Mouse (Mus musculus) lung, postnatal 36 days (tissue): Measurements from ENCODE around the gene Lhx3.

Experiments used
- DNase-seq: peaks from one replicate; pipeline ENCODE4 v3.0.0; 2022; ENCODE audit warnings: mixed read lengths

The Lhx3 gene

DNA sequence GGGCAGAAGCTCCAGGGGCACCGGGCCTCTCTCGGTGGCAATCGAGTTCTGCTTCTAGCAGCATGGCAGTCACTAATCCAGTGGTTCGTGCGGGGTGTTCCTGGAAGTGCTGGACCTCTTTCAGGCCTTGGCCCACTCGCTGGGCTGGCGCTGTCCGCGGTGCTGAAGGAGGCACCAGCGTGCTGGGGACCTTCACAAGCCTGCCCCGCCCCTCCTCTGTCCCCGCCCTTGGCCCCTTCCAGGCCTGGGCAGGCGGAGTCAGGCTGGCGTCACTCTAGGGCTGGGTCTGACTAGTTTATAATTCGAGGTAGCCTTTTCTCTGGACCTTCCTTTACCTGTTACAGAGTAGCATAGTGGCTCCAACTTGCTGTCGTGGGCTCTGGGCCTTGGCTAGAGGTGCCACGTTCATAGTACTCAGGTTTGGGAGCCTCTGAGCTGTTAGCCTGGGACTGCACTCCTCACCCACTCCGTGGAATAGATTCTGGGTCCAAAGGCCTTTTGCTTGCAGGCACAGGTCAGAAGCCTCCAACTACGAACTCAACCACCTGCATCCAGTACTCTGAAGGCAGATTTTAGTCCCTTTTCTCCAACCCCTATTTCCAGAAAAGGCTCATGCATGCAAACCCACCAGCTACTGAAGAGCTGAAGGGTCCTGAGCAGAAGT is at the start of gene Lhx3:
Lhx3 (minus strand) TSS at position 164 of the 664 bp plus-strand sequence.
- DNase-seq: peak; percentile 86

DNA sequence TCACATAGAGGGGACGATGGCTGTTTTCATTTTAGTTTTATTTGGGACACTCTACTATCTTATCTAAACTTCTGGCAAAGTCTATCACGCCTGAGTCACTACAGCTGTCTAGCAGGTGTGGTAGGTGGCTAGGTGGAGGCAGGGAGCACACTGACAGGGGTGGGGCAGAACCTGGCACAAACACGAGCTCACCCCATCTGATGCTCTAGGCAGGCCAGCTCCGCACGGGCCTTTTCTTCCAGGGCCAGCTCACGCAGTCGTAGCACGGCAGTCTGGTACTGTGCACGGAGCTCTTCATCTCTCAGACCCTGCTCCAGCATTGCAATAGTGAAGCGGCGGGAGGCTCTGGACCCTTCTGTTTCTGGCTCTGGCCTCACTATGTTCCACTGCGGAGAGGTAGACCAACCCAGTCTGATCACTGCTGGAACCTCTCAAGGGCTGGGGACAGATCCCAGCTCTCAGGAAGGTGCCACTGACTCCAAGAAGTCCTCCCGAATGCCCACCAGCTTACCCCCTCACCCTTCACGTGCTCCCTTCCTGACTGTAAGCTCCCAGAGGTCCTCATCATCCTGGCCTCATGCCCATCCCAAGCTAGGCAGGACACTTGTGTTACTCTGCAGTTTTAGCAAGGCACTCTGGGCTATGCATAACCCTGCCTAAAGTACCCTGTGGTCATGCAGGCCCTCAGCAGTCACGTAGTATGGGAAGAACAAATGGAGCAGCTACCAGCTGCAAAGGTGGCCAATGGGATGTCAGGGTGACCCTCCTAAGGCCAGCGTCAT is 49.4 kb upstream of the Lhx3 start:
- DNase-seq: no peak

DNA sequence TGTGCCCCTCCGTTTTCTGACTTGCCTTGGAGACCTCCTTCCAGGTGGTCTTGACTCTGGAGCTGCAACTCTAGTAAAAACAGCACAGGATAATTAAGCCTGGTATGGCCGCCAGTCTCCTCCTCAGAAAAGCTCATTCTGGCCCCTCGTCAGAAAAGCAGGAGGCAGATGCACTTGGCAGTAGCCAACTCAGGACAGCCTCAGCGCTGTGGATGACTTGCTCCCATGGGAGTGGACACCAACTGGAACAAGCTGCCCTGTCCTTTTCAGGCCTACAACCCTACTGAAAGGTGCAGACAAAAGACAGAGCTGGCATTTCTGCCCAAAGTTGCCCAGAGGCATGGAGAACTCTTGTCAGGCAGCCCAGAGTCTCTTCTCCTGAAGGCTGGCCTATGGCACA is 46.7 kb upstream of the Lhx3 start:
- no peak for DNase-seq

DNA sequence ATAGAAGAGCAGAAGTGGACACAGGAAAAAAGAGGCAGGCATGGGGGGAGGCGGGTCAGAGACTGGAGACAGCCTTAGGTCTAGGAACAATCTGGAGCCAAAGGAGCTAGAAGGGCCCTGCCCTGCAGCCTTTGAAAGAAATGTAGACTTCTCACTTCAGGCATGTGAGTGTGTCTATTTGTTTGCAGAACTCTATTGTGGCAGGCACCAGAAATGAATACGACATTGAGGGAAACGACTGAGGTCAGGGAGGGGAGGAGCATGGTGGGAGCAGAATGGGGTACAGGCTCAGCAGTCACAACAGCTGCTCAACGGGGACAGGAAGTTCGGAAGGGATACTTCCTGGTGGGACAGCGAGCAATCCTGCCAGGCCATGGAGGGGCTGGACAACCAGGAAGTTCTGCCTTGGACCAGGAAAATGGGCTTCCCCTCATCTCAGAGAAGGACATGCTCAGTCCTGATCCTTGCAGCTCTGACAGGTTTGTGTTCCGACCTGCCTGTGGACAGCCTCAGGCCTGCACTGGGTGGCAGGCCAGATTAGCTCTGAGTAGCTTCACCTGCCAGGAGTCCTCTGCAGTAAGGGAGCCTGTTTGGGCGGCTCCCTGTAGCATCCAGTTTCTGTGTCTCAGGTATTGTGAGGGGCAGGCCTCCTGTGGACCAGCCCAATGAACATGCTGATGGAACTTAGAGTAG is 44.6 kb upstream of the Lhx3 start:
- DNase-seq: no peak

DNA sequence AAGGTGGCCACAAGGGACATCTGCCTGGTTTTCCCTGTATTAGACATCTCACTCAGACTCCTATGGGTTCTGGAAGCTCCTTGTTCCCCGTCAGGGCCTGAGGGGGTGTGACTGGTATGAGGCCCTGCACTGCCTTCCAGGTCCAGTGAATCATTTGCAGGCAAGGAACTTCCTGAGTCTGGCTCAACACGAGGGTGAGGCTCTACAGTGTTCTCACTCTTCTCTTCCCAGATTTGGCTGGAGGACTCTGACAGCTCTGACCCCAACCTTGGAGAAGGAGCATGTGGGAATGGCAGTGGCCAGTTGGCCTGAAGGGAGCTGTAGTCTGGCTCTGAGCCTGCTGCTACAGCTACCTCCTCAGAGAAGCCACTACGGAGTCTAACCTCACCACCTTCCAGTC is 39.4 kb upstream of the Lhx3 start:
- peak; percentile 15 for DNase-seq

DNA sequence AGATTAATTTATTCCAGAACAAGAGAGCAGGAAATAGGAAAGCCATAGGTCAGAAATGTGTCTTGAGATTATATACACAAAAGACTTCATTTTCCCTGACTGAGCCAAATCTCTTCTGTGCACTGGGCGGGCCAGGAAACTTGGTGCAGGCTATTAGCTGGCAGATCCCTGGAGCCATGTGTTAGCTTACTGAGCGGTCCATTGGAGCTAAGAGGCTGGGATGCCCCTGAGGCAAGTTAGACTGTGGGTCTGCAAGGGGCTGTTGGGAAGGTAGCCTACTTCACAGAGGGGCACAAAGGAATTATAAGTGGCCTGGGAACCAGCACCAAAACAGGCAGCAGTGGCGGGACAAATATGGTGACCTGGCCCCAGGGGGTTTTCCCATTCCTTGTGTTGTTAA is 32.8 kb upstream of the Lhx3 start:
- no peak for DNase-seq

DNA sequence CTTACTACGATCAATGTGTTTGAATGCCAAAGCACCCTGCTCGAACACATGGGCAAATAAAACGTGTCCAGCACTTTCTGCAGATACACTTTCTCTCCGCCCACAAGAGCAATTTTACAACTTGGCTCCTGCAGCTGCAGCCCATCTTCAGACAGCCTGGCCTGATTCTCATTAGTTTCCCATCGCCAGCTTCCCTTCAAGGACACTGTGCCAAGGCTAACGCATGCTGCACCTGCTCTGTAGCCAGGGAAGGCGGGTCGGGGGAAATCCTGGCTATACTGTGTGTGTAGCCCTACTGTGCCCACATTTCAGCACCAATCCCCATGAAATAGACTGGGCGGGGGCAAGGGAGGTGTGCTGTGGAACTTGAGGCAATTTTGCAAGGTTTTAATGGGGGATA is 32.2 kb upstream of the Lhx3 start:
- DNase-seq: peak; percentile 46

DNA sequence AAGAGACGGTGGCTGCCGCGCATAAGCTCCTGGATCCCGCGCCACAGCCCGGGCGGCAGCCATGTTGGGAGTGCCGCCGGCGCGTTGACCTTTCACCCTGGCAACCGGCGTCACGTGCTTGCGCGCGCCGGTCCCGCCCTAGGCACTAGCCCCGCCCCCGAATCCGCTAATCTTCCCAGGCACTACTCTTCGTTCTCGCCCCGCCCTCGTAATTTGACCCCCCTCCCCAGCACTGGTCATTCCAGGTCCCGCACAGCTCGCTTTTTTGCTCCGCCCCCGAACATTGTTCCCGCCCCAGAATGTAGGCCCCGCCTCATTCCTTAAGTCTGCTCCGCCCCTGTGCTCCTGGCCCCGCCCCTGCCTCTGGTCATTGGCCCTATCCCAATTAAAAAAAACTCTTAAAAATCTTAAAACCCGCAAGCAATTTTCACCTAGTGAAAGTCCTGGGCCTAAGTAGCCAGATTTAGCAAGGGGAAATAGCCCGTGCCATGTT is 29.2 kb upstream of the Lhx3 start, which contains the start of gene Qsox2:
Qsox2 (minus strand) TSS at position 236 of the 493 bp plus-strand sequence.
- DNase-seq: peak; percentile 97

DNA sequence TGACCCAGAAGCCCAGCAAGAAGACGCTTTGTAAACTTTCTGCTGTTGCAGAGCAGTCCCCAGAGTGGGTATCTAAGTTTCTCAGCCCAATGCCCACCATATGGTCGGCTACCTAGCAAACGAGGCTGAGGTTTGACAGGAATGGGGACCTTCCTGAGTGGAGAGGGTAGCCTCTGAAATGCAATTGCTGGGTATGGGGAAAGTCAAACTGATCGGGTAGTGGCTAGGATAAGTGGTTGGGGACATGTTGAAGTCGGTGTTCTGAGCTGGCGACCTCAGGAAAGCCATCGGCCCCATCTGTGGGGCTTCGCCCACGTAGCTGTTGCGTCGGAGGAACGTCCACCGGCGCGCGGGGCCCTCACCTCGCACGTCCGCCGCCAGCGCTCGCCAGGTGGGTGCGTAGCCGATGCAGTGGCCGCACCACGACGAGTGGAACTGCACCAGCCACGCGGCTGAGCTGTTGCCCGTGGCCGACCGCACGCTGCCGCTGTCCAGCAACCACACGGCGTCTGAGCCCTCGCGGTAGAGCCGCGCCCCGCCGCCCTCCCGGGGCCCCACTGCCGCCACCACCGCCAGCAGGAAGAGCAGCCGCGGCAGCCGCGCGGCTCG is 28.7 kb upstream of the Lhx3 start:
- DNase-seq: no peak

DNA sequence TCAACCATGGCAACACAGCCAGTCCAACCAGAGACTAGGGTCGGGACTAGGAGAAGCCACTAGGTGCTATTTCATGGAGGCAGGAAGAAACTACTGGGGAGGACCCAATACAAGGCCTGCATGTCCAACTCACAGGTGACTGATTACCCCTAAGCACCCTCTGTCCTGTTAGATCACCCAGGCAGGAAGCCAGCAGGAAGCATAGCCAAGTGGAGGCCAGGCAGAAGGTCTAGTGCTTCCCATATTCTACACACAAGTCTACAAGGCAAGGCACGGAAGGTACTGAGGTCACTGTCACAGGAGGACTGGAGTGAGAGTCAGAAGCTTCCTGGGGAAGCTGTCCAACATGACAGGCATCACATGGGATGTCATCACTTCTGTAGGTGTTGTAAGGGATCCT is 26.7 kb upstream of the Lhx3 start:
- DNase-seq: no peak

DNA sequence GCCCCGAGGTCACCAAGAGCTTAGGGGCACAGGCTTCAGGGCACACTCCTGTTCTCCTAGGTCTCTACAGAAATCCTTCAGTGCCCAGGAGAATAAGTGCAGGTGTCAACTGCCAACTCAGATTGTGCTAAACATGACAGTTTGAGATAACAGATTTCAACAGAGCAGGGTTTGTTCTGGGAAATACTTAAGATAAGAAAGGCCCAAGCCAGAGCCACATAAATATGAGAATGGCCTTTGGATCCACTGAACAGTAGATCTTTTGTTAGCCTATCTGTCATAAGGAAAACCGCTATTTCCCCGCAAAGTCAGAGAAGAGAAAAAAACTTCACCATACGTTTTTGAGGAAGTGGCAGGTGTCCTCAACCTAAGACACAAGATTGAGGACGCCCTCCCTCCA is 26.2 kb upstream of the Lhx3 start:
- DNase-seq: no peak

DNA sequence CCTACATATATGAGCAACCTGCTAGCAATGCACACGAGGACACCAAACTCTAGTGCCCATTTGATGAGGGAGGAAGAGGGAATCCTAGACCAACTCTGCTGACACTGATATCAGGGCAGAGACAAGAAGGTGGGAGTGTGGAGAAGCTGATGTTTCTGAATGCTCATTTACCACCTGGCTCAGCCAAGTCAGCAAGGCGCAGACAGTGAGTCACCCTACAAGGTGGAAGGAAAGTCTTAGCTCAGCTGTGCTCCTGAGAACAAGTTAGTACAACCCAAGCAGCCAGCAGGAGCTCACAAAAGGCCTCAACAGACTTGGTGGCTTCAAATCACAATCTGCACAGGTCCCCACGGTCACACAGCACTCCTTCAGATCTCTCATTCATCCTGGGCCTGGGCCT is 23.3 kb upstream of the Lhx3 start:
- DNase-seq: no peak

DNA sequence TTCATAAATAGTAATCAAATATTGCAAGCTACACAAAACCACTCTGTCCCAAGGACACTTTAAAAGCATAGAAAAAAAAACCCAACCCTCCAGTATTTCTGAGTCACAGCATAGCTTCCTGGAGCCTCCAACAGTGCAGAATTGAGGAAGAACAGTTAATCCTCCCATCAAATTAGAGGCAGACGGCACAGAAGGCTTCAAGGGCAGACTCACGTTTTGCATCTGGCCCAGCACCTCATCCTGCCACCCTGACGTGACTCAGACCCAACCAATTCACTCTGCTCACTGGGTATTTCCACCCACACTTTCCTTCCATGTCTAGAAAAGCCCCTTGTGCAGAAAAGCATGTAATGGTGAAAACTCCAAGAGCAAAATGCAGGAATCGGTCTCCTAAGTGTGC is 22.2 kb upstream of the Lhx3 start:
- no peak for DNase-seq

DNA sequence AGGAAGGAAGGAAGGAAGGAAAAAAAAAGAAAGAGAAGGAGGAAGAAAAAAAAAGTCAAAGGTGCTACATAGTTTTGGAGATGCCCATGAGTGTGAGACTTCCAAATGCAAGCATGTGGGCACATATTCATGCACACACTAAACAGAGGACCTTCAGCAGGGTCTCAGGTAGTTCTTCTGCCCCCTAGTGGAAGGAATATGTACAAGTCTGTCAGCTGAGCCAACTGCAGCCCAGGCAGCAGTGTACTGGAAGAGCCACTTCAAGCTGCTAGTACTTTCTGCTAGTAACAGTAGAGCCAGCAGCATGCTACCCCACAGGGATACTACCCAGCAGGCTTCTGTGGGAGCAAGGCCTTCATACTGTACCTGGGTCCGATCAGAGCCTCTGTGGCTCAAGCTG is 19.7 kb upstream of the Lhx3 start:
- peak; percentile 70 for DNase-seq

DNA sequence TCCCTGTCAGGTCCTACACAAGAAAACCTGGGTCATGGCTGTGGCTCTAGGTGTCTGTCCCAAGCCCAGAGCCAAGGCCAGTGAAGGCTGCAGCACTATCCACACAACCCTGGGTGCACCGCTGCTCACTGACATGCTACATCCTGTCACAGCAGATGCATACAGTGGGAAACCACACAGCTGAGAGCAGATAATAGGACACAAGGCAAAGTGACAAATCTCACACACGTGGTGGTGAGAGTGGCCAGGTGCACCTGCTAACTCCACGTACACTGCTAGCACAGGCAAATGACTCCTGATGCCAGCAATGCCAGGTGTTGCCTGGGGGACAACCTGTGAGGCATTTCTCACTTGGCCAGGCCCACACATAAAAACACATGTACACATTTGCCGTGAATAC is 17.2 kb upstream of the Lhx3 start:
- no peak for DNase-seq

DNA sequence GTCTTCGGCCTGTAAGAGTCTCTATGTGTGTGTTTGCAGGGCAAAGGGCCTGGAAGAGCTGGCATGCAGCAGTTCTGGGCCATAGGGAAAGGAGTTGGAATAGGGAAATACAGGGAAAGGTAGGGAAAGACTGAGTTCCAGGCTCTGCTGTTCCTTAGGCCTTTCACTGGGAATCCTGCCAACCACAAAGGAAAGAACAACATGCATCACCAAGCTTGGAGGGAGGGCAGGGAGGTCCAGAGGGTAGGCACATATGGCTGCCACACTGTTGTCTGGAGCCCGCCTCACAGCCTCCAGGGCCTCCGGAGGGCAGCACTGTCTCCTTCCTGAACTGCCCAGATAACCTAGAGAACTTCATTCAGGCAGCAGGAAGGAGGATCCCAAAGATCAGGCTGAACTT is 15.9 kb upstream of the Lhx3 start:
- DNase-seq: no peak

DNA sequence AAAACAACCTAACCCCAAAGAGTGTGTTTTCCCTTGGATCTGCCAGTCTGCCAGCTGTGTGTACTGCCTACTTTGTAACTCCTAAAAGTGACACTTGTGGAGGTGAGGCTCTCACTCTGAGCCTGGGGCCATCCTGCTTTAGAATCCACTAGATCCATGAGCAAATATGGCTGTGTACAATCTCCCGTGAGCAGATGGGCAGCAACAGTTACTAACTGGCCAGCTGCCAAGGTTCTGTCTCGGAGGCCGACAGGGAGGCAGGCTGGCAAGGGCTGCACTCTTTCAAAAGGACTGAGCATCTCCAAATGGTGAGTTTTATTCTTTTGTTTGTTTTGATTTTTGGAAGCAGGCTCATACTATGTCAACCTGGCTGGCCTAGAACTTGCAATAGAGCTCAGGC is 6.4 kb upstream of the Lhx3 start:
- no peak for DNase-seq

DNA sequence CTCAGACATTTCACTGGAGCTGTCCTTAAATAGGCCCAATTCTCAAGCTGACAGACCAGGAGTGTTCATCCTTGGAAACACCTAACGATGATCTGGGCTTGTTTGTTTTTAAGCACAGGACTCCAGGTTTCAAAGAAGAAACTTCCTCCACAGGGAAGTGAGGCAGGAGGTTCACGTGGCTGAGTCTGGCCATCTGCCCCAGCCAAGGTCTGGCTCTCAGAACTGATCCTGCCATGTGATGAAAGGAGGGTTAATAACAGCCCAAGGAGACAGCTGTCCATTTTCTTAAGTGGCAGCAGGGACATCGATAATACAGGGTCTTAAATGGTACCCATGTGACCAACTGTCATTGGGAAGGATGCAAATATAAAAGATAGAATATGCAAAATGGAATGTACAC is 1.5 kb upstream of the Lhx3 start:
- DNase-seq: no peak

DNA sequence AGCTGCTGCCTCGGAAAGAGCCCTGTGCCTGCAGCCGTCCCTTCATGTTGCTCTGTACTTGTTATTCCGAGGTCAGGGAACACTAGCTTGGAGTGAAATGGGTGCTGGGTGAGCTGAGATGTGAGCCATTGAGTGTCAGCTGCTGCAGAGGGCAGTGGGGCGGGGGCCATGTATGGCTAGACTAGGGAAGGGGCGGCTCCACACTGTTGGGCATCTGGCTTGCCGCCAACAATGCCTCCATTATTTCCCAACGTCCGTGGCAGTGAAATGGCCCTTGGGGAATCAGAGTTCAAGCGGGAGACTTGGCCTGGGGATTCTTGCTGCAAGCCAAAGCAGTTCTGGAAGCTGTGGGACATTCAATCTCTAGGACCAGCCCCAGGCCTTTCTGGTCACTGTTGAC is 530 bp downstream of the Lhx3 start:
- no peak for DNase-seq

DNA sequence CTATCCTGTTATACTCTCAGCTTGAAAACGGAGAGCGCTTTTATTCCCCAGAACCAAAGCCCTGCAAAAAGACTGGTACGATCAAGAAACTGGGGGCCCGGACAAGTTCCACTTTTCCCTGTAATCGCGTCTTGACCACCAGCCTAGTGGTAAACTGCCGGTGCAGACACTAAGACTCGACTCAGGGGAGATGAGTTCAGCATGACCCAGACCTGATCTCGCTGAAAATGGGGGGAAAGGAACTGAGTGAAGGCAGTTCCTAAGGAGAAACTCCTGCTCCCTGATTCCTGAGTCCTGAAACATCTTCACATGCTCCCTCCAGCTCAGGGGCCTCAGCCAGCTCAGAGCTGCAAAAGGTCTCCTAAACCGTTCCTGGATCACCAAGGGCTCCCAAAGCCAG is 2.3 kb downstream of the Lhx3 start:
- no peak for DNase-seq

DNA sequence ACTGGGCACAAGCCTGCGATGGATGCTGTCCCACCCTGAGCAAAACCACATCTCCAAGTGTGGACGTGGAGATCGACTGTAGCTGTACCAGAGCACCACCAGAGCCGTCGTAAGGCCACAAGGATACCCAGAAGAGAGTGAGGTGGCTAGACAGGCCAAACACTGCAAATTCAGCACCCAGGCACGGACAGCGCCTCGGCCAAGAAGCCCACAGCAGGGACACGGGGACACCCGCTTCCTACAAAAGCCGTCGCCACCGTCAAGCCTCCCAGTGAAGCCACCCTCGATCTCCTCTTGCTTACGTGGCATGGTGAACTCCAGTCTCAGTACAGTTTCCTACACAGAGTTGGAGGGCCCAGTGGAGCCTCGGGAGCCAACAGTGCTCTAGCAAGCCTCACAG is 3.0 kb downstream of the Lhx3 start:
- DNase-seq: no peak

DNA sequence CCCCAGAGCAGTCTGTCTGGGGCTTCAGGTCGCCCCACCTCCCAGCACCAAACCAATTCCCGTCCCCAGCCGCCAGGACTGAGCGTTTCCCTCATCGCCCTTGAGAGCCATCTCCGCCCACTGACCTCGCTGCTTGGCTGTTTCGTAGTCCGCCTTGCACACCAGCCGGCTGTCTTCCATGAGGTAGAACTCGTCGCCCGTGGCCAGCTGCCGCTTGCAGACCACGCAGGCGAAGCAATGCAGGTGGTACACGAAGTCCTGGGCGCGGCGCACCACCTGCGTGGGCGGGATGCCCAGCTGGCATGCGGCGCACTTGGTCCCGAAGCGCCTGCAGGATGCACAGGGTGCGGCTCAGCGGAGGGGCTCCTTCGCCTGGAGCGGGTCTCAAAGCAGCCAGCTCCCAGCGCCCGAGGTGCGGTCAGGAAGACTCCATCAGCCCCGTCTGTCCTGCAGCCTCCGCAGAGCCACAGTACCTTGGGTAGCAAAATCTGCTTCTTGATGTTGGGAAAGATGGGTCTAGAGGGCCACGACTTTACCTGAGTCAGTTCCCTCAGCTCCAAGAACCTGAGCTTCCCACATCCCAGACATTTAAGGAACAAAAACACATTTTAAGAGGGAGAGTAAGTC is 5.1 kb downstream of the Lhx3 start:
- no peak for DNase-seq
